ENCODE assay signal across 26 mouse cellular contexts in genomic region chr6:108871251-108871650, GRCm38 (mm10).
"Had no signal": no experiment of that assay in that cellular context is flagged by ENCODE, and none has a peak within 500 bp of the region (broad histone marks: within the 10 kb centered on the region; RNA-seq: fewer than 3 reads in every experiment).

No protein-coding gene starts in this region.

- H3K27ac ChIP-seq: left cerebral cortex, adult 2 months; limb, embryonic 10.5 days; limb, embryonic 13.5 days; liver, embryonic 12.5 days; liver, embryonic 15.5 days; lung, embryonic 15.5 days; midbrain, embryonic 12.5 days; midbrain, embryonic 15.5 days; neural tube, embryonic 13.5 days; stomach, postnatal 0 days had no signal

- H3K4me3 ChIP-seq: left cerebral cortex, adult 2 months; limb, embryonic 10.5 days; limb, embryonic 13.5 days; liver, embryonic 12.5 days; liver, embryonic 15.5 days; lung, embryonic 15.5 days; midbrain, embryonic 12.5 days; midbrain, embryonic 15.5 days; myocyte; neural tube, embryonic 13.5 days had no signal

- DNase-seq: kidney, adult 18-20 months; kidney, adult 9 months; kidney, postnatal 14 days; kidney, postnatal 4 days; layer of hippocampus, adult 9-11 months; liver; lung, adult 18-20 months; lung, postnatal 10 days; lung, postnatal 4 days; right cerebral cortex, adult 18-20 months; right cerebral cortex, postnatal 14 days; right cerebral cortex, postnatal 4 days; thymus, adult 2 months; thymus, postnatal 14 days; thymus, postnatal 4 days had no signal
